Mouse (Mus musculus): Measurements from ENCODE around the gene Nbl1.

DNA sequence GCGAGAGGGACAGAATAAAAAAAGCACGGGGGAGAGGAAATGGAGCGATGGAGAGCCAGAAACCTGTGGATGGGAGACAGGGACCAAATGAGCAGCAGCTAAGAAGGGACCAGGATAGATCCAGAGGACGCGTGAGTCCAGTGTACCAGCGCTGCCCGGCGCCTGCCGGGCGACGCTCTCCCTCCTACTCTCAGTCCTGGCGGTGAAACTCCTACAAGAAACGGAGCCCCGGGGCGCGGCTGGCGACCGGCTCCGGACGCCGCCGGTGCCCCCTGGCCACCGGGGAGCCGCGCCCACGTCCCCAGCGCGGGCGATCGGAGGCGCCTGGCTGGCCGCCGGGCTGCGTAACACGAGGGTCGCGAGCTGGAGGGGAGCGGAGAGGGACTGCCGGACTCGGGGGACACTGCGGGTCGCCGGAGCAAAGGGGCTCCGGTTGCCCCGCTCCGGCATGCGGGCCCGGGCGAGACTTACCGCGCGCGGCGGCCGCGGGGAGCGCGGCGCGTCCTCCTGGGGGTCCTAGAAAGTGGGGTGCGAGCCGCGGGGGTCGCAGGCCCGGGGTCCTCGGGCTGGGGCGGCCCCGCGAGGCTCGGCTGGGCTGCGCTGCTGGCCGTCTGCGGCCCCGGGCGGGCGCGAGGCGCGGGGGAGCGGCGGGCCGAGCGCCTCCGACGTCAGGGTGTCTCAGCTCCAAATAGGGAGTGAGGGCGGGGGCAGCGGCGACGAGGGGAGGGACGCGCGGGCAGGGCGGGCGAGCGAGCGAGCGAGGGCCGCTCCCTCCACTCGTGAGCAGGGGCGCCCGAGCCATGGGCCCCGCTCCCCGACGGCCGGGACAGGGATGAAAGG, at the start of gene Nbl1:
- no peak for TF ChIP-seq GATA1 (IDR thresholded peaks at IDR 0.05; ENCODE audit: borderline replicate concordance, low read length)
- TF ChIP-seq FLI1 (IDR thresholded peaks at IDR 0.05; ENCODE audit: low read length): no peak

Measured in megakaryocyte, embryonic 14.5 days (primary cell).